Mouse (Mus musculus) C2C12 (cell line): ENCODE results near the gene Gprc5c. TPM values are rescaled to one million over a fixed set of nuclear protein-coding genes. Genes with fewer than 3 reads are reported as not detected.

ENCODE experiments used
- H3K27me3 ChIP-seq: one replicate; pipeline ENCODE4 v1.6.1; 2011; ENCODE audit not compliant: control insufficient read depth, insufficient read depth, insufficient read length
- H3K36me3 ChIP-seq: one replicate; pipeline ENCODE4 v1.6.1; 2011; ENCODE audit not compliant: control insufficient read depth, insufficient read depth
- H3K4me3 ChIP-seq: one replicate; pipeline ENCODE4 v1.5.1; 2011; ENCODE audit warnings: mild to moderate bottlenecking, control low read depth; ENCODE audit not compliant: poor library complexity, insufficient read depth, severe bottlenecking
- H3K79me2 ChIP-seq: one replicate; pipeline ENCODE4 v1.6.1; 2011; ENCODE audit not compliant: control insufficient read depth, insufficient read depth
- H3K79me3 ChIP-seq: one replicate; pipeline ENCODE4 v1.6.1; 2011; ENCODE audit warnings: low read depth, control low read depth
- H3ac ChIP-seq: one replicate; pipeline ENCODE3; 2011; ENCODE audit warnings: low read depth; ENCODE audit not compliant: control insufficient read depth, insufficient read length
- CEBPB ChIP-seq: IDR thresholded peaks from one replicate; pipeline ENCODE4 v1.6.1; 2011; ENCODE audit warnings: low read depth, mild to moderate bottlenecking, control low read depth, moderate library complexity
- CTCF ChIP-seq: IDR thresholded peaks from one replicate; pipeline ENCODE4 v1.5.1; 2011; ENCODE audit not compliant: control insufficient read depth, insufficient read depth, insufficient read length
- FOSL1 ChIP-seq: IDR thresholded peaks from one replicate; pipeline ENCODE4 v1.8.0; 2011; ENCODE audit warnings: mild to moderate bottlenecking, low read length; ENCODE audit not compliant: poor library complexity, insufficient read depth, severe bottlenecking
- MAX ChIP-seq: IDR thresholded peaks from one replicate; pipeline ENCODE4 v1.6.1; 2011; ENCODE audit warnings: mild to moderate bottlenecking, control low read depth
- MYOD1 ChIP-seq: IDR thresholded peaks from one replicate; pipeline ENCODE4 v1.6.1; 2011; ENCODE audit warnings: low read depth; ENCODE audit not compliant: control insufficient read depth, insufficient read length
- MYOG ChIP-seq: IDR thresholded peaks from one replicate; pipeline ENCODE4 v1.6.1; 2011; ENCODE audit not compliant: control insufficient read depth, insufficient read length; ENCODE audit errors: extremely low read depth
- USF1 ChIP-seq: IDR thresholded peaks from one replicate; pipeline ENCODE4 v1.6.1; 2011; ENCODE audit warnings: low read depth, mild to moderate bottlenecking, control low read depth, moderate library complexity
- polyA plus RNA-seq: library from polyadenylated mRNA; unstranded; fragments of >200 nt; fragmentation: generic; extraction: Trizol; gene quantifications from one replicate; pipeline ENCODE4 v1.2.1, GENCODE M21; 2012; ENCODE audit warnings: missing spikeins

Gene Gprc5c
- polyA plus RNA-seq, 1 experiment = 0.75 TPM

DNA sequence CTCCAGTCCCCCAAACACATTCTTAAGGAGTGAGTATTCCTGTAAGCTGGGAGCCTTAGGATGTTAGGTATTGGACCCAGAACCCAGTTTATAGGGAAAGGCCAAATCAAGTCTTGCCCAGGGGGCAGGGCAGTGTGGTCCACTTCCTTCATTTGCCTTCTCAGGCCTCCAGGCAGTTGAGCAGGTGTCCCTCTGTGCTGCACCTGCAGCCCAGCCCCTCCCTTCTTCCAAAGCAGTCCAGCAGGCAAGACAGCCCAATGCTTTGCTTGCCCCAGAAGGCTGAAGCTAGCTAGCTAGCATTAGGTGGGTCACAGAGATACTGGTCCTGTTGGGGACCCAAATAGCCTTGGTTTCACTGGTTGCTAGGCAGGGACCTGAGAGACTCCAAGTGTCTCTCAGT lies 29.2 kb downstream of the Gprc5c start:
- H3K27me3 ChIP-seq = no peaks in the 10 kb centered on the region
- no peak overlapping the region for H3K4me3 ChIP-seq
- H3ac ChIP-seq = no peak overlapping the region
- no peaks in the 10 kb centered on the region for H3K79me2 ChIP-seq
- no peaks in the 10 kb centered on the region for H3K79me3 ChIP-seq
- TF ChIP-seq MYOD1 = no peak
- no peak for TF ChIP-seq FOSL1
- no peak for TF ChIP-seq CEBPB
- no peak for TF ChIP-seq USF1
- no peak for TF ChIP-seq MAX
- TF ChIP-seq MYOG = no peak
- no peak for TF ChIP-seq CTCF
- H3K36me3 ChIP-seq = no peaks in the 10 kb centered on the region

DNA sequence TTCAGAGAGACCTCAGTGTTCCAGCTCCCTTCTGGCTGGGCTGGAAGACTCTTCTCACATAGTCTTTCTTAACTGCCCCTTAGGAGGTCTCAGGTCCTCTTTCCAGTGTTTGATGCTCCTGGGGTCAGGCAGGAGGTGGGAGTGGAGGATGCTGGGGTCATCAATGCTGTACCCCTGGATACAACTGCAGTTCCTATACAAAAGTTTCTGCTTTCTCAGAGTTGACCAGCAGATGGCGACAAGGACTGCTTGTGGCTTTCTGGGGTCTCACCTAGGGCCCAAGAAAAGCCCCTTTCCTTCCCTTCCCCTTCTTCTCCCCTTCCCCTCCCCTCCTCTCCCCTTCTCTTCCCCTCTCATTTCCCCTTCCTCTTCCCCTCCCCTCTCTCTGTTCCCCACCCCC lies 29.6 kb downstream of the Gprc5c start:
- no peaks in the 10 kb centered on the region for H3K36me3 ChIP-seq
- no peaks in the 10 kb centered on the region for H3K79me2 ChIP-seq
- H3ac ChIP-seq = no peak overlapping the region
- TF ChIP-seq CTCF = peak; percentile 21
- no peak for TF ChIP-seq USF1
- no peaks in the 10 kb centered on the region for H3K27me3 ChIP-seq
- no peaks in the 10 kb centered on the region for H3K79me3 ChIP-seq
- no peak overlapping the region for H3K4me3 ChIP-seq

DNA sequence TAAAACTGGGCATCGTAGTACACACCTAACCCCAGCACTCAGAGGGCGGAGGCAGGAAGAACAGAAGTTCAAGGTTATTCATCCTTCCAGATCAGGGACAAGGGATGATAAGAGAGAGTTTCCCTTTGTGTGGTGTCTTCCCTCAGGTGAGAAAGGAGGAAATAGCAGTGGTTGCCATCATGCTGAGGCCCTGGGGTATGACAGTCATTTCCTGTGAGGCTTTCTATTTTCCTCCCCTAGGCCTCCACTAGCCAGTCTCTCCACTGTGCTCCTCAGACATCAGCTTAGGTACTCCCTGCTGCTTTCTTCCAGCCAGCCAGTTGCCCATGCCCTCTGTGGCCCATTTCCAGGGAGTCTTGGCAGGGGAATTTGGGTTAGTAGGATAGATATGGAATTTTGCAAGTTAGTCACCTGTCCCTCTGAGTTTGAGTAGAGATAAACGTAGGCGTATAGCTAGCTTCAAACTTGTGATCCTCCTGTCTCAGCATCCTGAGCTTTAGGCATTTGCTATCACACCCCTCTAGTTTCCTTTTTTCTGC lies 32.4 kb downstream of the Gprc5c start:
- Histone ChIP-seq H3K36me3 (no peaks in the 10 kb centered on the region), H3K79me2 (no peaks in the 10 kb centered on the region), H3ac (no peak overlapping the region), H3K4me3 (no peak overlapping the region), H3K27me3 (no peaks in the 10 kb centered on the region), H3K79me3 (no peaks in the 10 kb centered on the region)
- no peak for TF ChIP-seq CTCF
- no peak for TF ChIP-seq USF1
- no peak for TF ChIP-seq MYOG
- no peak for TF ChIP-seq MAX
- TF ChIP-seq FOSL1 = no peak
- no peak for TF ChIP-seq MYOD1
- TF ChIP-seq CEBPB = no peak

DNA sequence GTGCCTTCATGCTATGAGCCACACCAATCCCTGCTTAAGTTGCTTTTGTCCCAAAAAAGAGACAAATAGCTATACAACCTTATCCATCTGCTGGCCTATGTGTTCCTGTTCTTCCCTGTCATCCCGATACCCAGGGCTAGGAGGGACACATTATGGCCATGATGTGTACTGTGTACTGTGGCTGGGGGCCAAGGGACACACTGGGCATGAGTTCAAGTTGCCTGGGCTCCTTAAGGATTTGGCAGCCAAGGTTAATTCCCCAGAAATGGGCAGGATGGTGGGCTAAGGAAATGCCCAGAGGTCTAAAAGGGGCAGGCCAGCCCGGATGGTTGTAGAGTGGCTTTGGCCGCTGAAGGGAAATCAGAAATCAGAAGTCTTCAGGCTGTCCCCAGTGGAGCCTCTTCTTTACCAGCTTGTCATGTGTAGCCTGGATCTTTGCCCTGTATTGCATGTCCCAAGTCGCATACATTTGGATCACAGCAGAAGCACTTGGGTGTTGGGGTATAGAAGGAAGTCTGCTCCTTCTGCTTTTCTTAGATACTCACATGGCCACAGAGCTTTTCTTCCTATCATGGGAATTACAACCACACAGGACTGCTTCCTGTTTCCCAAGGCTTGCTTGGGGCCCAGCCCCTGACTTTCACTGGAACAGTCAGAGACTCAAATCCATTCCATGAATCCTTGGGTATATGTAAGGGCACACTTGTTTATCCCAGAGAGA lies 33.6 kb downstream of the Gprc5c start:
- H3K79me3 ChIP-seq = no peaks in the 10 kb centered on the region
- TF ChIP-seq MAX (no peak), CEBPB (no peak), MYOD1 (no peak), CTCF (no peak), FOSL1 (no peak), USF1 (no peak), MYOG (no peak)
- no peaks in the 10 kb centered on the region for H3K27me3 ChIP-seq
- H3ac ChIP-seq = no peak overlapping the region
- no peaks in the 10 kb centered on the region for H3K79me2 ChIP-seq
- no peaks in the 10 kb centered on the region for H3K36me3 ChIP-seq
- H3K4me3 ChIP-seq = no peak overlapping the region

DNA sequence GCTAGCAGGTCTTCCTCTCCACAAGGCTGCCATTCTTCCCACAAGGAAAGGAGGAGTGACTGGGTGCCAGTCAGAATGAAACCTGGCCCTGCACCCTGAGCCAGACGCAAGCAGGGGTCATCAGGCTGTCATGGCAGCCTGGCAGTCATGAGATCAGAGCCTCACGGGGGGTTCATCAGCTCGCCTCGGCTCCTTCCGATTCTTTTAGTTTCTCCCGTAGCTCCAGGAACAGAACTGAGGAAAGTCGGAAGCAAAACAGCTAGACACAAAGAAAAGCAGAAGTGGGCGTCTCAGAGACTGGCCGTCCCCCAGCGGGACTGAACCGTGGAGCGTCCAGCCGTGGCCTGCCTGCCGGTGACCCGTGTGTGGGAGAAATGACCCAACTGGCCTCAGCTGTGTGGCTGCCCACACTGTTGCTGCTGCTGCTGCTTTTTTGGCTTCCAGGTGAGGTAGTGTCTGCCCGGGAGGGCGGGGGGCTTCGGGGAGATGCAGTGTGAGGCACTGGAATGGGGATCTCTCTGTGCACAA lies 39.1 kb downstream of the Gprc5c start, which contains the start of gene Cd300a:
TSS of gene Cd300a (plus strand) at position 51 of the 528 bp plus-strand sequence.
- H3K79me3 ChIP-seq = no peaks in the 10 kb centered on the region
- no peaks in the 10 kb centered on the region for H3K36me3 ChIP-seq
- no peak for TF ChIP-seq MYOG
- no peak within 1 kb of the TSS for H3ac ChIP-seq
- no peak within 1 kb of the TSS for H3K4me3 ChIP-seq
- no peaks in the 10 kb centered on the region for H3K27me3 ChIP-seq
- H3K79me2 ChIP-seq = no peaks in the 10 kb centered on the region

DNA sequence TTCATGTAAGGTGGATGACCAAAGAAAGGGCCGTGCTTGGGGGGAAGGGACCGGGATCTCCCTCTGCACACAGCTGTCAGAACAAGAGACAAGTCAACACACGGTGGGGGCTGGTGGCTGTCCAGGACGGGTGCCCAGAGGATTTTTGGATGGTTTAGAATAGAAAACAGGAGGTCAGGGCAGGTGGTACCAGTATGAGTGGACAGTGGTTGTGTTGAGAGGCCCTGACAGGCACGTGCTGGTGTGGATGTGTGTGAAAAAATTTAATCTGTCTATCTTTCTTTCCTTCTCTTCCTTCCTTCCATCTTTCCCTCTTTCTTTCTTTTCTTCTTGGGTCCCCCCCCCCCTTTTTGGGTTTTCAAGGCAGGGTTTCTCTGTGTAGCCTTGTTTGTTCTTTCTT lies 39.6 kb downstream of the Gprc5c start:
- H3K79me3 ChIP-seq = no peaks in the 10 kb centered on the region
- TF ChIP-seq CTCF = no peak
- no peak for TF ChIP-seq MYOD1
- TF ChIP-seq USF1 = no peak
- TF ChIP-seq MAX = no peak
- TF ChIP-seq CEBPB = no peak
- TF ChIP-seq MYOG = no peak
- no peak for TF ChIP-seq FOSL1
- H3K36me3 ChIP-seq = no peaks in the 10 kb centered on the region
- H3K27me3 ChIP-seq = no peaks in the 10 kb centered on the region
- H3K4me3 ChIP-seq = no peak overlapping the region
- H3K79me2 ChIP-seq = no peaks in the 10 kb centered on the region
- H3ac ChIP-seq = no peak overlapping the region
